Mouse (Mus musculus) kidney, embryonic 14.5 days (tissue): ENCODE results near the gene Tnk1. TPM values are rescaled to one million over a fixed set of nuclear protein-coding genes. Genes with fewer than 3 reads are reported as not detected.

Source experiments
- ATAC-seq: fragments of 200-750 bp; cut with Nextera tagmentation; 2 replicates; pipeline ENCODE4 v1.8.0; 2017; ENCODE audit warnings: moderate number of reproducible peaks, mild to moderate bottlenecking, moderate TSS enrichment, moderate library complexity; ENCODE audit not compliant: low FRiP score, low TSS enrichment
- H3K27ac ChIP-seq: fragments of 300-500 bp; sonication (generic); 2 replicates; pipeline ENCODE4 v1.5.1; 2014; ENCODE audit warnings: low read depth, mild to moderate bottlenecking, low read length, moderate library complexity, mixed read lengths
- H3K27me3 ChIP-seq: fragments of 300-500 bp; sonication (generic); 2 replicates; pipeline ENCODE4 v1.6.1; 2014; ENCODE audit warnings: mild to moderate bottlenecking, low read length; ENCODE audit not compliant: control insufficient read depth, insufficient read depth
- H3K36me3 ChIP-seq: fragments of 300-500 bp; sonication (generic); 2 replicates; pipeline ENCODE4 v1.6.1; 2014; ENCODE audit warnings: low read length, mixed read lengths; ENCODE audit not compliant: control insufficient read depth, insufficient read depth
- H3K4me1 ChIP-seq: fragments of 300-500 bp; sonication (generic); 2 replicates; pipeline ENCODE4 v1.6.1; 2014; ENCODE audit warnings: low read length, mixed read lengths; ENCODE audit not compliant: control insufficient read depth, insufficient read depth
- H3K4me2 ChIP-seq: fragments of 300-500 bp; sonication (generic); replicated peaks from 2 replicates; pipeline ENCODE4 v1.6.1; 2014; ENCODE audit warnings: low read depth, mild to moderate bottlenecking, low read length
- H3K4me3 ChIP-seq: fragments of 300-500 bp; sonication (generic); 2 replicates; pipeline ENCODE4 v1.5.1; 2014; ENCODE audit warnings: mild to moderate bottlenecking, low read length
- H3K9ac ChIP-seq: fragments of 300-500 bp; sonication (generic); 2 replicates; pipeline ENCODE4 v1.6.1; 2014; ENCODE audit warnings: low read depth, mild to moderate bottlenecking, low read length, moderate library complexity
- H3K9me3 ChIP-seq: fragments of 300-500 bp; sonication (generic); 2 replicates; pipeline ENCODE4 v1.6.1; 2016; ENCODE audit warnings: low read length; ENCODE audit not compliant: control insufficient read depth
- WGBS: fragments of 180-500 bp; shearing (Covaris S2); extraction: QIAGEN DNeasy Blood & Tissue Kit; methylation state at CpG from one replicate; pipeline ENCODE4 v1.1.7; 2014; 5-methylcytosine and 5-hydroxymethylcytosine counted together
- microRNA-seq: library from miRNA; unstranded; fragments of <30 nt; microRNA quantifications from one replicate; pipeline ENCODE4, GENCODE M21; 2016
- polyA plus RNA-seq: library from polyadenylated mRNA; unstranded; fragments of >200 nt; fragmentation: Nextera tagmentation; extraction: Ambion mirVana; gene quantifications from 2 replicates; pipeline ENCODE4 v1.2.1, GENCODE M21; 2014

Tnk1 gene
- polyA plus RNA-seq, 1 experiment from 2014 or later = 4.9 TPM

- no peak overlapping the region for H3K27ac ChIP-seq
- H3K36me3 ChIP-seq = no peaks in the 10 kb centered on the region
- peaks cover 34% of the 10 kb centered on the region for H3K27me3 ChIP-seq
- ATAC-seq = no peak
- peak overlapping the region; percentile 48 for H3K4me3 ChIP-seq
- 7% methylated on average over 12 of the region's 12 CpGs for WGBS
- peaks cover 39% of the 10 kb centered on the region for H3K4me1 ChIP-seq
- H3K4me2 ChIP-seq = peak overlapping the region; percentile 94
- 0 out of 2 replicates have a peak, but pooled peaks cover 3% of the 10 kb centered on the region for H3K9me3 ChIP-seq
- peak overlapping the region; percentile 43; the same call in 1 of the 2 replicates for H3K9ac ChIP-seq
These were observed 53.9 kb downstream of the Tnk1 start for GRCm38 (mm10) chr11:69804652-69804940.

GRCm38 (mm10) chr11:69803786-69804651, 54.5 kb downstream of the Tnk1 start:
- H3K36me3 ChIP-seq = no peaks in the 10 kb centered on the region
- peaks cover 34% of the 10 kb centered on the region for H3K27me3 ChIP-seq
- H3K4me1 ChIP-seq = peaks cover 45% of the 10 kb centered on the region
- H3K9me3 ChIP-seq = 0 out of 2 replicates have a peak, but pooled peaks cover 3% of the 10 kb centered on the region
- 1% methylated on average over 60 of the region's 60 CpGs for WGBS
- no peak overlapping the region; the same call in 1 of the 2 replicates for H3K27ac ChIP-seq
- peak overlapping the region; percentile 48 for H3K4me3 ChIP-seq
- ATAC-seq = peak; percentile 48
- peak overlapping the region; percentile 43 for H3K9ac ChIP-seq
- peak overlapping the region; percentile 94 for H3K4me2 ChIP-seq

- no peak for ATAC-seq
These were observed 55.2 kb downstream of the Tnk1 start for GRCm38 (mm10) chr11:69803328-69803727.

GRCm38 (mm10) chr11:69802648-69803105, 55.9 kb downstream of the Tnk1 start:
- peak overlapping the region; percentile 94 for H3K4me2 ChIP-seq
- H3K4me3 ChIP-seq = peak overlapping the region; percentile 48
- 0 out of 2 replicates have a peak, but pooled peaks cover 3% of the 10 kb centered on the region for H3K9me3 ChIP-seq
- H3K27me3 ChIP-seq = peaks cover 34% of the 10 kb centered on the region
- H3K27ac ChIP-seq = no peak overlapping the region
- H3K36me3 ChIP-seq = no peaks in the 10 kb centered on the region
- peak overlapping the region; percentile 59 for H3K9ac ChIP-seq
- peaks cover 46% of the 10 kb centered on the region for H3K4me1 ChIP-seq
- WGBS = under 1% methylated on average over 28 of the region's 33 CpGs
- ATAC-seq = peak; percentile 8; the same call in 1 of the 2 replicates

More at GRCm38 (mm10) chr11:69803328-69803727, 55.2 kb downstream of the Tnk1 start:
- H3K9me3 ChIP-seq = 0 out of 2 replicates have a peak, but pooled peaks cover 3% of the 10 kb centered on the region
- peaks cover 46% of the 10 kb centered on the region for H3K4me1 ChIP-seq
- H3K27me3 ChIP-seq = peaks cover 34% of the 10 kb centered on the region
- no peaks in the 10 kb centered on the region for H3K36me3 ChIP-seq
- peak overlapping the region; percentile 42 for H3K9ac ChIP-seq
- H3K4me3 ChIP-seq = peak overlapping the region; percentile 48
- peak overlapping the region; percentile 94 for H3K4me2 ChIP-seq
- H3K27ac ChIP-seq = no peak overlapping the region; the same call in 1 of the 2 replicates
- WGBS = 3% methylated on average over 12 of the region's 12 CpGs

GRCm38 (mm10) chr11:69801379-69801977, 57.1 kb downstream of the Tnk1 start, which contains the start of gene Fgf11:
Fgf11 (minus strand) TSS chr11:69801857.
- peak within 1 kb of the TSS; percentile 76 for H3K9ac ChIP-seq
- ATAC-seq = no peak
- peak within 1 kb of the TSS; percentile 70 for H3K27ac ChIP-seq
- WGBS = under 1% methylated on average over 30 of the region's 33 CpGs
- peaks cover 46% of the 10 kb centered on the region for H3K4me1 ChIP-seq
- 0 out of 2 replicates have a peak, but pooled peaks cover 1% of the 10 kb centered on the region for H3K9me3 ChIP-seq
- H3K36me3 ChIP-seq = no peaks in the 10 kb centered on the region
- H3K4me3 ChIP-seq = peak within 1 kb of the TSS; percentile 48
- peaks cover 40% of the 10 kb centered on the region for H3K27me3 ChIP-seq
- peak within 1 kb of the TSS; percentile 94 for H3K4me2 ChIP-seq

Small RNAs within 50 kb of the gene (microRNA-seq; reads per million reads assigned to microRNA genes)
- not detected for gene Mir6924

Other genes starting within 250 kb of the Tnk1 start
- not detected in 2 replicates for gene Shbg, start 240.8 kb downstream of the Tnk1 start, polyA plus RNA-seq
- gene Sat2, start 236.7 kb downstream of the Tnk1 start, polyA plus RNA-seq = 16.9 and 22.6 TPM in 2 replicates
- 30.7 and 33.3 TPM in 2 replicates for gene Fxr2, start 225.7 kb downstream of the Tnk1 start, polyA plus RNA-seq
- 0.51 TPM in 1 of 2 replicates, not detected in the other for gene Sox15, start 203.4 kb downstream of the Tnk1 start, polyA plus RNA-seq
- 42.3 and 71.8 TPM in 2 replicates for gene Mpdu1, start 196.1 kb downstream of the Tnk1 start, polyA plus RNA-seq
- 8.5 and 10.5 TPM in 2 replicates for gene Cd68, start 192.6 kb downstream of the Tnk1 start, polyA plus RNA-seq
- 729 and 1,177 TPM in 2 replicates for gene Eif4a1, start 186.3 kb downstream of the Tnk1 start, polyA plus RNA-seq
- gene Senp3, start 176.6 kb downstream of the Tnk1 start, polyA plus RNA-seq = 95.2 and 102 TPM in 2 replicates
- gene Tnfsf13, start 172.9 kb downstream of the Tnk1 start, polyA plus RNA-seq = 0.34 and 0.60 TPM in 2 replicates
- 6.9 and 8.6 TPM in 2 replicates for gene Tnfsf12, start 162.9 kb downstream of the Tnk1 start, polyA plus RNA-seq
- gene Tnfsfm13, start 162.6 kb downstream of the Tnk1 start, polyA plus RNA-seq = 4.6 and 4.9 TPM in 2 replicates
- gene Polr2a, start 100.1 kb downstream of the Tnk1 start, polyA plus RNA-seq = 30.2 and 58.4 TPM in 2 replicates
- gene Slc35g3, start 96.8 kb downstream of the Tnk1 start, polyA plus RNA-seq = 0.23 and 0.36 TPM in 2 replicates
- 2.0 and 2.2 TPM in 2 replicates for gene Zbtb4, start 92.8 kb downstream of the Tnk1 start, polyA plus RNA-seq
- 4.6 and 6.5 TPM in 2 replicates for gene Chrnb1, start 62.8 kb downstream of the Tnk1 start, polyA plus RNA-seq
- 1.7 and 1.9 TPM in 2 replicates for gene Fgf11, start 56.9 kb downstream of the Tnk1 start, polyA plus RNA-seq
- gene Tmem102, start 53.1 kb downstream of the Tnk1 start, polyA plus RNA-seq = 6.4 and 7.7 TPM in 2 replicates
- gene Gm39566, start 43.4 kb downstream of the Tnk1 start, polyA plus RNA-seq = not detected in 2 replicates
- gene Spem2, start 40.3 kb downstream of the Tnk1 start, polyA plus RNA-seq = not detected in 2 replicates
- 0.27 TPM in 1 of 2 replicates, not detected in the other for gene Spem1, start 36.5 kb downstream of the Tnk1 start, polyA plus RNA-seq
- gene Nlgn2, start 20.9 kb downstream of the Tnk1 start, polyA plus RNA-seq = 7.8 and 8.5 TPM in 2 replicates
- 354 and 512 TPM in 2 replicates for gene Tmem256, start 20.2 kb downstream of the Tnk1 start, polyA plus RNA-seq
- gene Plscr3, start 12.4 kb downstream of the Tnk1 start, polyA plus RNA-seq = 84.3 and 105 TPM in 2 replicates
- gene Tmem95, start 19.3 kb upstream of the Tnk1 start, polyA plus RNA-seq = not detected in 2 replicates
- 3.8 and 6.4 TPM in 2 replicates for gene Kctd11, start 22.7 kb upstream of the Tnk1 start, polyA plus RNA-seq
- 0.20 and 0.28 TPM in 2 replicates for gene Acap1, start 36.8 kb upstream of the Tnk1 start, polyA plus RNA-seq
- 12.4 and 15.1 TPM in 2 replicates for gene 2810408A11Rik, start 42.3 kb upstream of the Tnk1 start, polyA plus RNA-seq
- 13.0 and 16.3 TPM in 2 replicates for gene Neurl4, start 42.3 kb upstream of the Tnk1 start, polyA plus RNA-seq
- 73.4 and 82.0 TPM in 2 replicates for gene Gps2, start 55.2 kb upstream of the Tnk1 start, polyA plus RNA-seq
- gene Eif5a, start 63.2 kb upstream of the Tnk1 start, polyA plus RNA-seq = 2,108 and 2,169 TPM in 2 replicates
- gene Ybx2, start 77.1 kb upstream of the Tnk1 start, polyA plus RNA-seq = 10.1 and 10.7 TPM in 2 replicates
- gene Slc2a4, start 89.5 kb upstream of the Tnk1 start, polyA plus RNA-seq = 11.7 and 14.1 TPM in 2 replicates
- 117 and 132 TPM in 2 replicates for gene Cldn7, start 106.0 kb upstream of the Tnk1 start, polyA plus RNA-seq
- gene Ctdnep1, start 122.4 kb upstream of the Tnk1 start, polyA plus RNA-seq = 34.5 and 50.1 TPM in 2 replicates
- 117 and 141 TPM in 2 replicates for gene Elp5, start 123.8 kb upstream of the Tnk1 start, polyA plus RNA-seq
- 426 and 499 TPM in 2 replicates for gene Gabarap, start 132.4 kb upstream of the Tnk1 start, polyA plus RNA-seq
- 48.5 and 63.1 TPM in 2 replicates for gene Phf23, start 137.0 kb upstream of the Tnk1 start, polyA plus RNA-seq
- 28.2 and 34.9 TPM in 2 replicates for gene Dvl2, start 141.9 kb upstream of the Tnk1 start, polyA plus RNA-seq
- gene Acadvl, start 156.7 kb upstream of the Tnk1 start, polyA plus RNA-seq = 41.1 and 58.4 TPM in 2 replicates
- gene Dlg4, start 158.2 kb upstream of the Tnk1 start, polyA plus RNA-seq = 13.2 and 16.4 TPM in 2 replicates
- gene Asgr1, start 195.4 kb upstream of the Tnk1 start, polyA plus RNA-seq = 2.0 and 2.4 TPM in 2 replicates
- gene Asgr2, start 233.9 kb upstream of the Tnk1 start, polyA plus RNA-seq = not detected in 2 replicates